Mouse (Mus musculus) thymus, adult 2 months (tissue): ENCODE measurements at regions not wholly inside any gene's neighbourhood (a gene's known extent, or its start where the extent isn't known, plus 50 kb on each side); places are given as distances from the start of the nearest gene placed in this dataset.

Experiments
- CTCF ChIP-seq: fragments of 200-500 bp; IDR thresholded peaks from 2 replicates; pipeline ENCODE4 v1.5.1; 2012; ENCODE audit warnings: mild to moderate bottlenecking, control low read depth, low read length, moderate library complexity, borderline replicate concordance; ENCODE audit not compliant: control insufficient read depth, poor library complexity, insufficient read depth; ENCODE audit errors: extremely low read depth
- POLR2A ChIP-seq: fragments of 200-500 bp; IDR thresholded peaks from 2 replicates; pipeline ENCODE4 v1.6.1; 2012; ENCODE audit warnings: mild to moderate bottlenecking, low read length, control low read depth, moderate library complexity; ENCODE audit not compliant: control insufficient read depth, poor library complexity, insufficient read depth; ENCODE audit errors: extremely low read depth

- TF ChIP-seq CTCF (no peak), POLR2A (no peak)
Measured at GRCm38 (mm10) chr6:143449071-143449470, 282.1 kb downstream of the Etnk1 start.
